Mouse (Mus musculus) megakaryocyte, adult 5-6 weeks (primary cell): ENCODE measurements around the gene Ube4a. TPM values are rescaled to one million over a fixed set of nuclear protein-coding genes. Genes with fewer than 3 reads are reported as not detected.
"Not testable (repeated sequence)": the region's sequence is repeated elsewhere in the genome, so short reads cannot be mapped to it uniquely, and the experiment has no call there.

Source experiments
- ATAC-seq: 2 replicates; pipeline ENCODE4 v1.8.0; 2016; ENCODE audit warnings: mild to moderate bottlenecking, inconsistent platforms; ENCODE audit not compliant: poor library complexity, severe bottlenecking
- total RNA-seq, 2 experiments: library from RNA; stranded (forward) in 1 of 2; stranded (reverse) in 1 of 2; fragments of 153-499, 151-499 nt in 1 of 2; fragments of 221-1000, 200-1000 nt in 1 of 2; gene quantifications; 2 replicates each; pipeline versions ENCODE4 v1.2.3 to v1.2.4; 2015 to 2017

Ube4a gene
- total RNA-seq, 2 experiments from 2014 or later: 30.3 to 43.0 TPM

DNA sequence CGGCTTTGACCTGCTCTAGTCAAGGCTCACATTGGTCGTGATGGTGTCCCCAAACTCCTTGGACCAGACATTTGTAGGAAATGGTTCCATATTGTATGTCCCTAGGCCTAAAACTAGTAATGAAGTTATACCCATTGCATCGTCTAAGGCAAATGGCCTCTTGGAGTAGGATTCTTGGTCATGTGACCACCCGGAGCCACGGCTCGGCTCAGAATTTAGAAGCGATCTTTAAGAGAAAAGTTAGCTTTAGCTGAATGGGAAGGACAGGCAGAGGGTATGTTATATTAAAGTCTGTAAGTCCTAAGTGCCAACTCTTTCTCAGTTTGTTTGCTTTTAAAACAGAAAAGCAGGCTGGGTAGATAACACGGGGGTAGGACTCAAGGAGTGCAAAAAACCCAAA is 16.7 kb upstream of the Ube4a start:
- ATAC-seq: no peak

DNA sequence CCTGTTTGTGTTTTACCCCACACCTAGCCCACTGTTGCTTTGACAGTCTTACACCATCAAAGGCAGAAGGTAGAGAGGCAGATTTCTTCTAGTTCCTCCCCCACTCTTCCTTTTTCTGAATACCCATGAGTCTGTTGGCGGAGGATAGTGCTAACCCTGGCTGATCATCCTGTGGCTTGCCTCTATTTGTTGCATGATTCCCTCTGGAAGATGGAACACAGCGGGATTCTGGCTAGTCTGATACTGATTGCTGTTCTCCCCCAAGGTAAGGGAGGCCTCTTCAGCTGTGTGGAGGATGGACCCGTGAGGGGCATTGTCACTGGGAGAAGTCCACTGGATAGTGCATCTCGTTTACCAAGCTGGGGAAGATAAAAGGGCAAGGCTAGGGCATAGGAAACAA is 16.3 kb upstream of the Ube4a start, which contains the start of gene Cd3d:
Gene Cd3d, plus strand, starts transcription at position 111 of the 400 bp plus-strand sequence.
- no peak for ATAC-seq

DNA sequence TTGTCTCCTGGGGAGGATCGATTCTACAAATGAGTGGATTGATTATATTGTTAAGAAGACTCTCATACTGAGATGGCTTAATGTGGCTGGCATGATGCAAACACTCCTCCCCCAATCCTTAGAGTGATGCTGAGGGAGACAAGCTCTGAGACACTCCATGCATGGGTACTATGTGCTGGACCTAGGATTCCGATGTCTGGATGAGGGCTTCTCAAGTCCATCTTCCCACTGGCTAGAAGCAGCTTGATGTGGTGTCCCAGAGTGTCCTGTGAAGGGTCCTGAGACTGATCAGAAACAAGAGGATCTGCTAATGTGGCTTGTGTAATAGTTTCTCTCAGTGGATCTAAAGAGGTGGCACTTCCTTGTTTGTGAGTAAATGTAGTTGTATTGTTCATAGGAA is 15.7 kb upstream of the Ube4a start:
- no peak for ATAC-seq

DNA sequence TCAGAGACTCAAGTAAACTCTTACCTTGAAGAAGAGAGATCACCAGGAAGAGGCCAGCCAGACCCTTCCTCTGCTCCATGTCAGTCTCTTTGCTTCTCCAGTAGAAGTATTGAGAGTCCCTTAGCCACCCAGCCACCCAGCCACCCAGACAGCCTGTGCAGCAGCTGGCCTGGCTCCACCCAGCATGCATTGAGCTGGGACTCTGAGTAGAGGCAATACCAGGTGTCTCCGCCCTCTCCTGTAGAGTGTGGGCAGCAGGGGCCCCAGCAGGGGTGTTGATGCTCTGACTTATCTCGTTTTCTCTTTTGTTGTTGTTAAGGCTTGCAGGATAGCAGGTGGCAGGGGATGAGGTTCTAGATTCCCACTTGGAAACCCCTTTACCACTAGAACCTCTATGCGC is 14.8 kb upstream of the Ube4a start, which contains the start of gene Cd3g:
Gene Cd3g, minus strand, starts transcription at position 190 of the 400 bp plus-strand sequence.
- ATAC-seq: no peak

DNA sequence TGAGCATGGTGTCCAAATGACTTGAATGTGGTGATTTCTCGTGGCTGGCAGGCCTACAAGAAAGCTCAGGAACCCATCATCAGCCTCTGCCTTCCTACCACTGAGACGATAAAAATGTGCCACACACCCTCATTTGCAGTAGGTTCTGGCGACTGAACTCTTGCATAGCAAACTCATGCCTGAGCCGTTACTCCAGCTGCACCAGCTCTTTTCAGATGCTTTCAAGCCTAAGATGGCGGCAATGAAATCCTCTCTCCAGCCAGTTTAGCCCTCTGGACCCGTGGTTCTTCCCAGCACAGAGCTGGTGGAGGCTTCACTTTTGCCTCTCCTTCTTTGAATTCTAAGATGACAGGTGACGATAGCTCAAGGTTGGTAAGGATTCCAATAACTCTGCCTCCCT is 14.4 kb upstream of the Ube4a start:
- no peak for ATAC-seq

DNA sequence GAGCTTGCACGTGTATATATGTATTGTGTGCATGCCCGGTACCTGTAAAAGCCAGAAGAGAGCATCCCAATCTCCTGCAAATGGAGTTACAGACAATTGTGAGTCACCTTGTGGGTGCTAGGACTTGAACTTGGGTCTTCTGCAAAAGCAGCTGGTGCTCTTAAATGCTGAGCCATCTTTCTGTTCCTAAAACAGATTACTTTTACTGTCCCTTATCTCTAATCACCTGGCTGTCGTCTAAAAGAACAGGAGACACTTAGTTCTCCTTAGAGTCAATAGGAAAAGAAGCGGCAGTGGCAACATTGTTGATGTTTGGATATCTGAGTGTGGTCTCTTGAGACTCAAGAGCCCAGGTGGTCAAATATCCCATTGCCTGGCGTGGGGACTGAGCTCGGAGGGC is 12.4 kb upstream of the Ube4a start:
- ATAC-seq: no peak

DNA sequence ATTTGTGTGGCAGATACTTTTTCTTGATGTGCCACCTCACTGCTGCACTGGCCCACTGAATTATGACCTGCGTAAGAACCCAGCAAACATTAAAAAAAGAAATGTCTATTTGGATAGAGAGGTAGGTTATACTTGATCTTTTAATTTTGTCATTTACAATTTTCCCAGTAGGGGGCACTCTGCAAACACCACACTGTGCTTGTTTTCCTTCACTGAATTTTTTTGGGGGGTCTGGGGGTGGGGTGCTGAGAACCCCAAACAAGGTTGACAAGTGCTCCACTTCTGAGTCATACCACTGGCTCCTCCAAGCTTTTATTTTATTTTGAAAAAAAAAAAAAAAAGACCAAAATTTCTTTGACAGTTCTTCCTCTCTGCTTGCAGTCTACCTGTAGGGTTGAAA is 4.0 kb upstream of the Ube4a start:
- no peak for ATAC-seq

DNA sequence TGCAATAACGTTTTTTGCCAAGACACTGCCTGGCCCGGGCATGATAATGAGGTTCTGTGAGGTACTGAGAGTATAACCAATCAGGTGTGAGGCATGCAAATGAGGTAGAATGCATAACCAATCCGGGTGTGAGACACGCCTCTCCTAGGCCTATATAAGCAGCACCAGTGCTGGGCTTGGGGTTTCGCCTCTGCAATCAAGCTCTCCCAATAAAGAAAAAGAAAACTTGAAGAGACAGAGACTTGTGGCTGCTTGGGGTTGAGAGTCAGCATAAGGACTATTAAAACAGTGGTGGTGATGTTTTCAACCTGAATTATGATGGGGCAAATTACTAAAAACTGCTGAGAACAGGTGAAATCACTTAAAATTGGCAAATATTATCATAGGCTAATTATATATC is 2.4 kb upstream of the Ube4a start:
- not testable (repeated sequence) for ATAC-seq

DNA sequence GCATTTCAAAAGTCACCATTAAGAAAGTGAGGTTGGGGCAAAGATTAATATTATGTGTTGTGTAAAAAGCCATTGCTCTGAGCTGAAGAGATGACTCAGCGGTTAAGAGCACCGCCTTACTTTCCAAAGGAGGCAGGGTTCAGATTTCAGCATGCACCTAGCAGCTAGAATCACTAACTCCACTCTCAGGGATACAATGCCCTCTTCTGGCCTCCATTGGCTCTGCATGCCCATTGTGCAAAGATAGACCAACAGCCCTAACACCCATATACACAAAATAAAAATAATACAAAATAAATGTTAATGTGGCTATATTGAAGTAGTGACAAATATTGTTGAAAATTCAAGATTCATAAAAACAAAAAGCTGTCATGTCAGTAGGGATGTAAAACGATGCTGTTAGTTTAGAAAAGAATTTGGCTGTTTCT is 1.4 kb upstream of the Ube4a start:
- peak; percentile 77 for ATAC-seq

DNA sequence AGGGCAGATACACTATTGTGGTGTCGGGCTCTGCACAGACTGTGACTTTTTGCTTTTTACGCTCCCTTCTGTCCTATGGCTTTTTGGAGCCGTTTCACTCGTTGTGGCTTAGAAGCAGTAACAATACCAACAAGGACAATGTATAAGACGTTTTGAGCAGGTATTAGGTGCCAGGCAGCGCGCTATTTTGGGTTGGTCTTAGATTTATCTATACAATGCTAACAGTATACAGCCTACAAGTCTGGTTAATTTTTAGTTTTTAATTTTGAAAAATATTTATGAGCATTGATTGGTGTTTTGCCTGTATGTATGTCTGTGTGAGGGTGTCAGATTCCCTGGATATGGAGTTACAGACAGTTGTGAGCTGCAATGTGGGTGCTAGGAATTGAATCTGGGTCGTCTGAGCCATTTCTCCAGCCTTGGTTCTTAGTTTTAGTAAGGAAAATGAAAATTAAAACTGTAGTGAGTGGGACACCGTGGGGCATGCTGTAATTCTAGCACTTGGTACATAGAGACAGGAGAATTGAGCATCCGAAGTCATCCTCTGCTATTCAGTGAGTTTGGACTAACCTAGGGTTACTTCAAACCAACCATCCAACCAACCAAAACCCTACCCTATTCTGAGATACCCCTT is 550 bp upstream of the Ube4a start:
- no peak for ATAC-seq

DNA sequence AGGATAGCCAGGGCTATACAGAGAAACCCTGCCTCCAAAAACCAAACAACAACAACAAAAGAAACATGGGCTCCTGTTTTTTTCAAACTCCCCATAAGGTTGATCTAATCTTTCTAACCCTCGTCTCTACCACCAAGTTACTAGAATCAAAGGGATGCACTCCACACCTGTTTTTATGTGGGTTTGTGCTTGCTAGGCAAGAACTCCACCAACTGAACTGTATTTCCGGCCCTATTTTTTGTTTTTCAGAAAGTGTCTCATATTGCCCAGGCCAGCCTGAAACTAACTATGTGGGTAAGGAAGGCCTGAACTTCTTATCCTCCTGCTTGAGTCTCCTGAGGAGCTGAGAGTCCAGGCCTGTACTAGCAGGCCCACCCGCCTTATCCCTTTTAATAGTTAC is 11.0 kb downstream of the Ube4a start:
- ATAC-seq: no peak

DNA sequence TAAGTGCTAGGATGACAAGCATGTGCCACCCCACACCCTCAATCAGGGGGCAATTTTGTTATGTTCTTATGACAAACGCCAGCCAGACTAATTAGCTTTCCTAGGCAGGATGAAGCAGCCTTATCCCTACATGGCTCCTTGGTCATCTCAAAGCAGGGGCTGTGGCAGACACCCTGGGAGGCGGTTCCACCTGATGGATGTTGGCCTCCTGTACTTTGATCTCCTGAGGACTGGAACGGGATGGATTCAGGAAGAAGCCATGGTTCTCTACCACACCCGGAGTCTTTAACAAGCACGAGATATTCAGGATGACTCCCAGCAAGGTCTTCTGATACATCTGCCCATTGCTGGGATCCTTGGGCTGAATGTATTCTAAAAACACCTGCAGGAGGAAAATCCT is 17.6 kb downstream of the Ube4a start:
- ATAC-seq: no peak

DNA sequence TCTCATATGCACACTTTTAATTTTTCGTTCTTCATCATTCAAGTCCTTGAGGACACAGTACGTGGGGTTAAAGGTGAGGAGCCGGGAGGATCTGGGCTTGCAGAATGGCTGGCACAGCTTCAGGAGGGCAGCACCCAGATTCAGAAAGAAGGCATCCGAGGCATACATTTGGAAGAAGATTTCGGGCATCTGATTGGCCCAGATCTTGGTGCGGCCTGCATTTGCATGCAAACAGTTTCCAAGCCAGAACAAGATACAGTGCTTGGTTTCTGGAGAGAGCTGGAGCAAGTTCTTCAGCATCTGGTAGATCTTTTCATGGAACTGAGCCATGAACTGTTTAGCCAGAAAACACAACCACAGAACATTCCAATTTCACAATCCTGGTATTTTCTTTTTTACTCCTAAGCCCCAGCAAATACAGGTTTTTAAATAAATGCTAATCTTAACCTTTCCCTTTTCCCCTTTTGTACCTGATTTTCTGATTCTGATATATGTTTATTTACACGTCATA is 19.2 kb downstream of the Ube4a start:
- ATAC-seq: no peak

DNA sequence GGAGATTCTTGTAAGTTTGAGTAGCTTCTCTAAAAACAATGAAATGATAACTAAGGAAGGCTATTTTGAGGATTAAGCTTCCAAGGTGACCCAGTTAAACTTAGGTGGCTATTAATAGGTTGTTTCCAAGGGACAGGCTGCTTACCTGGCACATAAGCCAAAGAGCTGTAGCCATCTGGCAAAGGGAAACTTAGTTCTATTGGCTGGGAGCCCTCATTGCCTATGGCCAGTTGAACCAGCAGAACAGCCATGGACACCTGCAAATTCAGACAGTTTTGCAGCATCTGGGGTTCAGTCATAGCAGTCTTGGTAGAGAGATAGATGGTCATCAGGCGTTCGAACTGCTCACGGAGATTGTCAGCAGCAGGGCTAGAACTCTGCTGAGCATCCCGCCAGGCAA is 23.0 kb downstream of the Ube4a start:
- no peak for ATAC-seq

DNA sequence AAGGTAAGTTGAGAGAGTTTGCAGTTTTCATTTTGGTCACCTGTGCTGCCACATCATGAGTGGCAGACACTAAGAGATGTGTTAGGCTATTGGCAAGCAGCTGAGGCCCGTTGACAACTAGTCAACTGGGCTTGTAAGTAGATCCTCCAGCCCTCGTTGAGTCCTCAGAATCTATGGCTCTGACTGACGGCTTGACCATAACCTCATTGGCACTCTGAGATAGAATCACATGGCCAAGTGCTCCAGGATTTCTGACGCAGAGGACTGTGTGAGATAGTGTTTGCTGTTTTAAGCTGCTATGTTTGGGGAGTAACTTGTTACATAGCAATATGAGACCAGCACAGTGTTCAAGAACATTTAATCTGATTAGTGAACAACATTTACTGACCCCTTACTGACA is 23.6 kb downstream of the Ube4a start:
- ATAC-seq: no peak

DNA sequence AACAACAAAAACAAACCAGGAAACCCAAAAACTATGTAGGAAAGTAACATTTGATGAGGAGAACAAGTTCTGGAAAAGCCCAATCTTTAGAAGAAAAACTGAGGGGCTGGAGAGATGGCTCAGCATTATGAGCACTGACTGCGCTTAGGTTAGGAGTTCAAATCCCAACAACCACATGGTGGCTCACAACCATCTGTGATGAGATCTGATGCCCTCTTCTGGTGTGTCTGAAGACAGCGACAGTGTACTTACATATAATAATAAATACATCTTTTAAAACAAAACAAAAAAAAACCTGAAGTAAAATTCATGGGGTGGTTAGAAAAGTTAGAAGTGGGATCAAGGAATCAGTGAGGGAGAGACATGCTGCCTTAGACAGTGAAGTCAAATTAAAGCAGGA is 43.9 kb downstream of the Ube4a start:
- no peak for ATAC-seq

DNA sequence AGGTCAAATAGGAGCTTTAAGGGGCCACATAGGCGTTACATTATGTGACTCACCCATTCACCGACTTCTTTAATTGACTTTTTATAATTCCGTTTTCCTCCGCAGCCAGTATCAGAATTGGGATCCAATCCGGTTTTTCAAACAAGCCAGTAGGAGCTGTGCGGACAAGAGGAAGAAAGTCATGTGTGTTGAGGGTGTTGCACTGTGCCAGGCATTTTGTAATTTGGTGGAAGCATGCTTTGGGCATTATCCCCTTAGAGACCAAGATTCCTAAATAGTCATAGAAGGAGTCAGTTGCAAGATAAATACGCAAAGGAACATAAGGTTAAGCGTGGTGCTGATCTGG is 44.3 kb downstream of the Ube4a start:
- peak; percentile 41 for ATAC-seq

DNA sequence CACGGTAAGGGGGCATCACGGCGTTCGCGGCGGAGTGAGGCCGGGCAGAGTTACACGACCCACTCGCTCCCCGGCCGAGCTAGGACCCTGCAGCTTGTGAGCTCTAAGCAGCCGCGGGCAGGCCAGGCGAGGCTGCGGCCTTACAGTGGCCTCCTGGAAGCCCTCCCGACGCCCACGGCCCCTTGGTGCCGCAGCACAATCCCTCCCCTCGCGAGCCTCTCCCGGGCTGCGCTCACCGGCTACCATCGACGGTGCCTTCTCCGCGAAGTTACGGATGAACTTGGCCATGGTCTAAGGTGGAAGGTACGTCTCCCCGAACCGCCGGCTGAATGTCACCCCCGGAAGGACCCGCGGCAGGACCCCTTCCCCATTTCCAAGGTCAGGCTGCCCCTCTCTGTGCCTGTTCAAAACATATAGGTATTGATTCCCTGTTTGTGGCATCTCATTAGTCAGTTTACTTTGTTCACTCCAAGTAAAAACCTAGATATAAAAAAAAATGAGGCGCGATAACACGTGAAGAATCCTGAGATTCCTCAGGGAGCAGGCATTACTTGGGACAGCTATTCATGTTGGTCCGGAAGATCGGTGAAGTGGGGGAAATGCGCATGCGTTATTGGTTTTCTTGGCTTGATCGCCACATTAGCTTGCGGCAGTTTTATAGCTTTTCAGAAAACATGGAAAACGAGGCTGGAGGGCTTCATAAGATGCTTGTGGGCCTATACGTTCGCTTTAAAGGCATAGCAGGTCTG is 44.9 kb downstream of the Ube4a start, which contains the start of gene Atp5l:
Gene Atp5l, minus strand, starts transcription at position 369 of the 749 bp plus-strand sequence.
- peak; percentile 89 for ATAC-seq

DNA sequence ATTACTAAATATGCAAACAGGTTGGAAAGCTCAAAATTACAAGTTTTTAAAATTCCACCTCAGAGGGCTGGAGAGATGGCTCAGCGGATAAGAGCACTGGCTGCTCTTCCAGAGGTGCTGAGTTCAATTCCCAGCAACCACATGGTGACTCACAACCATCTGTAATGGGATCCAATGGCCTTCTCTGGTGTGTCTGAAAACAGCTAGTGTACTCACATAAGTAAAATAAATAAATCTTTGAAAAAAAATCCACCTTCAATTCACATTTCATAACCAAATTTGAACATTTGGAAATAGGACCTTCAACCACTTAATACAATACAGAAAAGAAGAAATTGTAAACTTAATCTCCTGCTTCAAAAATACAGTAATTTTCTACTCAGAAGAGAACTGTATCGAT is 45.8 kb downstream of the Ube4a start:
- no peak for ATAC-seq

DNA sequence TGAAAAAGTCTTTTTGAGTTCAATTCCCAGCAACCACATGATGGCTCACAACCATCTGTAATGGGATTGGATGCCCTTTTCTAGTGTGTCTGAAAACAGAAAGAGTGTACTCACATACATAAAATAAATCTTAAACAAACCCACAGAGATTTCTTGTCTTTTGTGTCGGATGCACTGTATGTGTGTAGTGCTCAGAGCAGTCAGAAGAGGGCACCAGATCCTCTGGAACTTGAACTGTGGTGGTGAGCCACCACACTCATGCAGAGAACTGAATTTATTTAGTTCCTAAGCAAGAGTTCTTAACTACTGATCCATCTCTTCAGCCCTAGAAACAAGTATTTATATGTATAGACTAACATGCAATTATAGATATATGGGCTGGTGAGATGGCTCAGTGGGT is 49.2 kb downstream of the Ube4a start:
- peak; percentile 48 for ATAC-seq

DNA sequence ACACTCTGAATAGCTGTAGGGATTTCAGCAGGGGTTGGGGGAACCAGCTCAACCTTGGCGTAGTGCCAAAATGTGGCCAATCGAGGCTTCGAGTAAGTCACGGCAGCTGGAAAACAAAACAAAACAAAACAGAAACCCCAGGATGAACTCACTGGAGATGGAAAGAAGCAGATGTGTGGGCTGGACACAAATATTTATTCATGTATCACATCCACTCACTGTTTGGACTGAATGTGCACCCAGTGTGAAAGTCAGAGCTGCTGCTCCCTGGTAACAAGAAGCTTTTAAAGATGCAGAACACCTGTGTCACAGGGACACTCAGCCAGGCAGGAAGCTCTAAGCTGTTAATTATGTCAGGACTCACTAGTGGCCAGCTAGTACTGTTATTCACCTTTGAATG is 50.7 kb downstream of the Ube4a start:
- no peak for ATAC-seq

DNA sequence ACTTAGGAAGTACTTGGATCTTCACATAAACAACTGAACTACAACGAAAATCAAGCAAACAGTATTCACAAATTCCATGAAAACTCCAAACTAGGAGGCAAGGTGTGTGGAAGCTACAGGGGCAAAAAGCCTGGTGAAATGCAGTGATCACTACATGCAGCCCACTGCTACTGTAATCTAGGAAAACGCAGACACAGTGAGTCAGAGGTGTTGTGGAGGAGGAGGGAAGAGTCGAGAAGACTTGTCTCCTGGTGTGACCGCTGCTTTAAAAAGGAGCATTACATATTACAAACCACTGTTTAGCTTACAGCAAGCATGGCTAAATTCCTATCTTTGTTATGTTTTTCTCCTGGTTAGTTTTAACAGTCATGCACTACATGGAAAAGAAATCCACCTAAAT is 54.0 kb downstream of the Ube4a start:
- ATAC-seq: no peak
